Mouse (Mus musculus): ENCODE data around the gene Irf7. TPM values are rescaled to one million over a fixed set of nuclear protein-coding genes. Genes with fewer than 3 reads are reported as not detected.

Irf7 gene
- 1 to 10 TPM; 7.9 to 8.4 TPM for total RNA-seq (2021)
- long read RNA-seq, experiment 1, partial matches to known transcripts: 1 of 12 reads
- long read RNA-seq, experiment 1, other reads (novel, unspliced or antisense): 3 of 12 reads
- long read RNA-seq, experiment 2, partial matches to known transcripts: 2 of 5 reads
- long read RNA-seq, experiment 2, other reads (novel, unspliced or antisense): 1 of 5 reads

DNA sequence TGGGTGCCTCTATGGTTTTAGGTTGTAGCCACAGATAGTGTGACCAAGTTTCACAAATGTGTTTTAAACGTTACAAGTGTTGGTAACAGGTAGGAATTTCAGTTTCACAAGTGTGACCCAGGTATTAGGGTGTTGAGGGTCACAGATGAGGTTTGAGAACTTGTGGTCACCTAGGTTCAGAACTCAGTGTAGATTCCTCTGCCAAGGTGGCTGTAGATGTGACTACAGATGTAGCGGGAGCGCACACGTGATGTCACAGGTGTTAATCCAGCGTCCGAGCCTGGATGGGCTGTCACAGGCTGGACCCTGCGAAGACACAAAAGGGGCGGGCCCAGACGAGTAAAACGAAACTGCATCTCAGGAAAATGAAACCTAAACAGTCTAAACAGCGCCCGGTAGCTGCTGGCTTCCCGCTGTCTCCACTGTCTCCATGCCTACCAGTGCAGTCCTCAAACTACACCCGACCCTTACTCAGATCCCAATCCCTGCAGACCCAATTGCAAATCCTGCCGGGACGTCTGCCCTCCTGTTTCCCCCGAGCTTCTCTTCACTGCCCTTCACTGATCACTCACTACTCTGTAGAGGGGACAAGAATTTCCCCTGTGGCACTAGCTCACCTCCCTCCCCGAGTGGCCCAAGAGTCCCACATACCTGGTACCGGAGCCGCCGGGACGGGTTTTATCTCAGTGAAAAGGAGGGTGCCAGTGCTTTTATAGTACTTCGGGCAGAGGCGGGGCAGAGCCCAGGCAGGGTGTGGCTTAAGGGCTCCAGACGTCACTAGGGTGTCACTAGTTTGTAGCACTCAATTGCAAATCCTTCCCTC, at the start of gene Irf7:
Irf7 (minus strand) TSS at position 743 of the 823 bp plus-strand sequence.
- DNase-seq (ENCODE audit: low spot score in 2 of 2): peak; percentile 61 to 65

DNA sequence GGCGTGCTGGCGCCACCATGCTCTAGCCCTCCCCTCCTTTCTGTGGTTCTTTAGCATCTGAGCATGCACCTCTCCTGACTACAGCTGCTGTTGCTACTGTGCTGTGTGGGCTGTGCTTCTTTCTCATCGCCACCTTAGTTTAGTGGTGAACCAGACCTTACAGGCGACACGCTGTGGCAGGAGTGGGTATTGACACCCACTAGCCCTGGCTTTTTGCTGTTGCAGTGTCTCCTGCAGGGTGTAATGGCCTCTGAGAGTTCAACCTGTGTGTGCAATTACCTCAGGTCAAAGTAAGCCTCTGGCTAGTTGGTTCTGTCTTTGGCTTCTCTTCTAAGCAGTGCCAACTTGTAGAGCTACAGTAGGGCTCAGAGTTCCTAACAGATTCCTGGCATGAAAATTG, 49.7 kb upstream of the Irf7 start:
- DNase-seq (ENCODE audit: low spot score in 2 of 2): no peak

DNA sequence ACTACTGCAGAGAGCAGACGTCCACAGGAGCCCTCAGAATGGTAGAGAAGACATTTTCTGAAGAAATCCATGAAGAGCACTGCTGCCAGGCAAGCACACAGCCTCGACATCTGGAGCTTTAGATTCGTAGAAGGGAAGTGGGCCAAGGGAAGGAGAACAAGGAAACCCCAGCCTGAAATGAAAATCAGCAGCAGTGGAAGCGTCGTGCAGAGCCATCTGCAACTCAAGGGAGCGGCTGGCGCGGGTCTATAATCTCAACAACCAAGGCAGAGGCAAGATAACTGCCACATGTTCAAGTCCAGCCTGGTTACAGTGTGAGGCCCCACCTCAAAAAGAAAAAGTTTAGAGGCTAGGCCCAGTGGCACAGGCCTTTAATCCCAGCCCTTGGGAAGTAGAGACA, 48.8 kb upstream of the Irf7 start:
- DNase-seq (ENCODE audit: low spot score in 2 of 2): no peak

DNA sequence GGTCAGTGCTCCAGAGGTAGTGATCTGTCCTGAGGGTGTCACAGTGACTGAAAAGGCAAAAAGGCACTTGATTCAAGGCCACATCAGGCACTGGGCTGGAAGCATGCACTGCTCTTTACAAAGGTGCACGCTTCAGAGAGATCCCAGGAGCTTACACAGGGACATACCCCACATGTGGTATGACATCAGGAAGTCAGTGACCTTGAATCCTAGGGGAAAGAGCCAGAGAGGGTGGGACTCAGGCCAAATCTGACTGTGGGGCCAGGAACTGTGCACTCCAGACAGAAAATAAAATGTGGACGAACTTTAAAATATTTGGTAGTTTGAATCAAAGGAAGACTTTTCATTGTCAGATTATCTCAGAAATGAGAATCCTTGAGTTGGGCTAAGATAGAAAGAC, 48.1 kb upstream of the Irf7 start:
- DNase-seq (ENCODE audit: low spot score in 2 of 2): no peak

DNA sequence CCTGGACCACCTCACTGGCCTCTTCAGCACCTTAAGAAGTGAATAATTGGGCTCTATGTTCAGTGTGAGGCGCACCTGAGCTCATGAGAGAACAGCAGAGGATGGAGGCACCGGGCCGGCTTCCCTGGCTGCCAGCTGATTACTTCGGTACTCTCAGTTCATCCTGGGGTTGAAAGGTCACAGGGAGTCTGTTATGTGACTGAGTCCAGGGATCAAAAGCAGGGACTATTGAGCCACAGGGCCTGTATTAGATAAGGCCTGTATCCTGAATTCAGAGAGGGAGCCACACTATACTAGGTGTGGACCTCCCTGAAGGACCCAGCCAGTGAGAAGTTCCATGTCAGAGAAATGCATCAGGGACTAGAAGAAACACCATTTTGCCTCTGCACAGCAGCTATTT, 38.3 kb upstream of the Irf7 start:
- no peak for DNase-seq (ENCODE audit: low spot score in 2 of 2)

DNA sequence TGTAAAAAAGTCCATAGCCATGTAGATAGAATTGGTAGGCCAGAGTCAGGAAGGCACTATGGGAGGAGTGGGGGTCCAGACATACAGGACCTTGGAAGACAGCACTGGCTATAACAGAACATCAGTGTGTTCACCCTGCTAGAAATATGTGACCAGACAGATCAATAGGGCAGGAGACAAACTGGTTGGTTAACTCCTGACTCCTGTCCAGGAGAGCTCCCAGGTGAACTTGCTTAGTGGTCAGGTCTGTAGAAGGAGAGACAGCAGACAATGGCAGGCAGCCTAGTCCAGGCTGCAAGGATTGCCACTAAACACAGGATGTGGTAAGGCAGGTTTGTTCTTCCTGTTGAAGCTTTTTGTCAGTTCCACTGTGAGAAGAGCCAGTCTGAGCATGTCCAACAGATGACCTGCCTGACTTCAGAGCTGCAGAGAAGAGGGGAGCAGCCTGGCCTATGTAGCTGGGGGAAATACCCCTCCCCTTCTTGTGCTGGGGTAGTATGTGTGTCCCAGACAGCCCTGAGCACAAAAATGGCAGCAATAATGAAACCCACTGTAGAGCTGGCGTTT, 36.5 kb upstream of the Irf7 start:
- no peak for DNase-seq (ENCODE audit: low spot score in 2 of 2)

DNA sequence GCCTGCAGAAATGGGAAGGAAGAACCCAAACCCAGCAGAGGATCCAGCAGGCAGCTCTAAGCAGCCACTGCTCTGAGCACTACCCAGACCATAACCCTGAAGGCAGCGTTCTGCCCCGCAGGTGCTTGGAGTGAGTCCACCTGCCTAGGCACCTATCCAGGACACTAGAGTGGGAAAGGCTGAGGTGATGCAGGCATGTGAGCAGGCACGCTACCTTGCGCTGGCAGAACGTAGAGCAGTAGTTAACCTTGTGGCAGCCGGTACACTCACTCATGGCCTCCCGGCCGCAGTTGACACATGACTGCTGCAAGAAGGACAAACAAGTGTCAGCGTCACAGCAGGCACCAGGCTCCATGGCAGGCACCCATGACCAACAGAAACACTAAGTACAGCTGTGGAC, 35.1 kb upstream of the Irf7 start:
- DNase-seq (ENCODE audit: low spot score in 2 of 2): no peak

DNA sequence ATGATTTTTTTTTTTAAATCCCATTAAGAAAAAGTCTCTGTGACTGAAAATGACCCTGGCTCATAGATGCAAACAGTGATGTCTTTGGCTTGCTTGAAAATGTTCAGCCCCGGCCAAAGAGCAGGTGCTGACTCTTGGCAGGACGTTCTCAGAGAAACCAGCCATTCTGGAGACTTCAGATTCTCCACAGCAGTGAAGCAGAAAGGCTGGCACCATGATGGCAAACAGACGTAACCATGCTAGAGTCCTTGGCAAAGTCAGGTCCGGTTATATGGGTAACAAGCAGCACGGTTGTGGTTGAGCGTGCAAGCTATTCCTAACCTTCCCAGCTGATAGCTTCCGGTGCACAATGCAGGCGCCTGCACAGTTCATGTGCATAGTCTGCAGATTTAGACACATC, 32.9 kb upstream of the Irf7 start:
- no peak for DNase-seq (ENCODE audit: low spot score in 2 of 2)

DNA sequence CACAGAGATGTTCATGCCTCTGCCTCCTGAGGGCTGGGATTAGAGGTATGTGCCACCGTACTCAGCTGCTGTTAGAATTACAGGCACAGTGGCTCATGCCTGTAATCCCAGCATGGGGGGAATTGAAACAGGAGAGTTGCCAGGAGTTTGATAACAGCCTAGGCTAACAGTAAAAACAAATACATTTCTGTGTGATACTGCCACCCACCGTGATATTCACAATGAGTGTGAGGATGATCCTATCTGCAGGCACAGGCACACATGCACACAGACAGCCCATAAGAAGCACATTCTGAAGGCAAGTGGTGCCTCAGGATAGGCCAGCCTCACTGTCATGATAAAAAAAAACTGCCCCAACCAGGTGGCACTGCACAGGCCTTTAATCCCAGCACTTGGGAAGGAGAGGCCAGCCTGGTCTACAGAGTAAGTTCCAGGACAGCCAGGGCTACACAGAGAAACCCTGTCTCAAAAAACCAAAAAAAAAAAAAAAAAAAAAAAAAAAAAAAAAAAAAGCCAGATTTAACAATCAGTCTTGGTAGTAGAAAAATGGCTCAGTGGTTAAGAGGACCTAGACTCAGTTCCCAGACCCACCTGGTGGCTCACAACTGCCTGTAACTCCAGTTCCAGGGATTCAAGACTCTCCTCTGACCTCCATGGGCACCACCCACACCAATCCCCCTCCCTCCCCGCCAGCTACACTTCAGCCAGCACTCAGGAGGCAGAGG, 31.8 kb upstream of the Irf7 start:
- DNase-seq (ENCODE audit: low spot score in 2 of 2): no peak

DNA sequence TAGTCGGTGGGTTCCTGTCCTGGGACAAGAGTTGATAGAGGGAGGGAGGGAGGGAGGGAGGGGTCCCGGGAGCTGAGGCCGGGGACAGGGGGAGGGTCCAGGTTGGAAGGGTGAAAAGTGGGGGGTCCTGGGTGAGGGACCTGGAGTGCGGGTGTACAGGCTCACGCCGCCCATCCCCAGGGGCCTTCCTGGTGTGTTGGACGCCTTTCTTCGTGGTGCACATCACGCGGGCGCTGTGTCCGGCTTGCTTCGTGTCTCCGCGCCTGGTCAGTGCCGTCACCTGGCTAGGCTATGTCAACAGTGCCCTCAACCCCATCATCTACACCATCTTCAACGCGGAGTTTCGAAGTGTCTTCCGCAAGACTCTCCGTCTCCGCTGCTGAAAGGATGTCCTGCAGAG, 28.2 kb upstream of the Irf7 start:
- no peak for DNase-seq (ENCODE audit: low spot score in 2 of 2)

DNA sequence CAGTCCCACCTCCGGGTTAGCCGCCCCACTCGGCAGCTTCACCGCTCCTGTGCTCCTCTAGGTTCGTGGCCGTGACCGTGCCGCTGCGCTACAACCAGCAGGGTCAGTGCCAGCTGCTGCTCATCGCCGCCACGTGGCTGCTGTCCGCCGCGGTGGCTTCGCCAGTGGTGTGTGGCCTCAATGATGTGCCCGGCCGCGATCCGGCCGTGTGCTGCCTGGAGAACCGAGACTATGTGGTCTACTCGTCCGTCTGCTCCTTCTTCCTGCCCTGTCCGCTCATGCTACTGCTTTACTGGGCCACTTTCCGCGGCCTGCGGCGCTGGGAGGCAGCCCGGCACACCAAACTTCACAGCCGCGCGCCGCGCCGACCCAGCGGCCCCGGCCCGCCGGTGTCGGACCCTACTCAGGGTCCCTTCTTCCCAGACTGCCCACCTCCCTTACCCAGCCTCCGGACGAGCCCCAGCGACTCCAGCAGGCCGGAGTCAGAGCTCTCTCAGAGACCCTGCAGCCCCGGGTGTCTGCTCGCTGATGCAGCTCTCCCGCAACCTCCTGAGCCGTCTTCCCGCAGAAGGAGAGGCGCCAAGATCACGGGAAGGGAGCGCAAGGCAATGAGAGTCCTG, 27.7 kb upstream of the Irf7 start:
- DNase-seq (ENCODE audit: low spot score in 2 of 2): peak in 1 of 2 experiments; percentile 42

DNA sequence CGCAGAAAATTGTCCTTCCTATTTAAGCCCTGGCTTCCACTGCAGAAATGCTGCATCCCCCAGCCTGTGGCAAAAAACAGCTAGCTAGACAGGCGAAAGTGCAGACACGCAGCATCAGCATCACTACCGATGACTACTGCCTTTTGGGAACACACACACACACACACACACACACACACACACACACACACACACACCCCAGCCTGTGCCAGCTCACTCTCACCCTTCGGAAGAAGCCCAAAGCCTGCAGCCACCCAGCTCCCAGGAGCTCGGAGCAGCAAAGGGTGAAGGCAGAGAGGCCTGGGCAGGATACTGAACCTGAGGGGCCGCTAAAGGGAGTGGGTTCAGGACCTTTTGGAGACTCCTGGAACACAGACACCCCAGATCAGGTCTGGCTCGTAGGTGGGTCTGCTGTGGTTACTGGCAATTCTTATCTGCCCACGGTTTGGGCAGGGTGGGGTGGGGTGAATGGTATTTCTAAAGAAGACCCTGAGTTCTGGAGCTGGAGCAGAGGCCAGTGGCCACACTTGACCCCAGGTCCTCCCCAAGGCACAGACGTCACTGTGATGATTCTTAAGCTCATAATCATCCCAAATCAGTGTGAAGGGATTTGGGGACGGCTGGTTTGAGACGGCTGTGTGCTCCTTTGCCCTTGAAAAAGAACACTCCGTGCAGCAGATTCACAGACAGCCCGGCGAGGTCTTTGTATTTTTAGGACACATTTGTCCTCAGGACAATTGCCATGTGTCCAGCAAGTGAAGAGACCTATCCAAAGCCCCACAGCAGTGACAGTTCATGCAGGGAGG, 26.5 kb upstream of the Irf7 start:
- no peak for DNase-seq (ENCODE audit: low spot score in 2 of 2)

DNA sequence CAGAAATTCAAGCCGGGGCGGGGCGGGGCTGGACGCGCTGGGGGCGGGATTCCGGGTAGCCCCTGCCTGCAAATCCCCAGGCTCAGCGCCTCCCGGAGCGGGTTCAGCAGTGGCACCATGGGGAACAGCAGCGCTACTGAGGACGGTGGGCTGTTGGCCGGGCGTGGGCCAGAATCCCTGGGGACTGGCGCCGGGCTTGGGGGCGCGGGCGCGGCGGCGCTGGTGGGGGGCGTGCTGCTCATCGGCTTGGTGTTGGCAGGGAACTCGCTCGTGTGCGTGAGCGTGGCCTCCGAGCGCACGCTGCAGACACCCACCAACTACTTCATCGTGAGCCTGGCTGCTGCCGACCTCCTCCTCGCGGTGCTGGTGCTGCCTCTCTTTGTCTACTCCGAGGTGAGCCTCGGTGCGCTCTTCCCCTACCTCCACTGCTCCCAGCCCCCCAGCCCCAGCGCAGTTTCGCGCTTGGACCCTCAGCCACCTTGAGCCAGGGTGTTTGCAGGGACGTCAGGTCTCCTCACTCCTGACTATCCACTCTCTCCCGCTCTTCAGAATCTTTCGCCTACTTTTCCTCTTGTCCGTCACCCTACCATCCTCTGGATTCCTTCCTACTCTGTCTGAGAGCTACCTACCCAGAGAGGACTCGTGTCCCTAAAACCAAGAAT, 25.8 kb upstream of the Irf7 start, which contains the start of gene Drd4:
Drd4 (plus strand) TSS at position 86 of the 662 bp plus-strand sequence.
- DNase-seq (ENCODE audit: low spot score in 2 of 2): no peak

DNA sequence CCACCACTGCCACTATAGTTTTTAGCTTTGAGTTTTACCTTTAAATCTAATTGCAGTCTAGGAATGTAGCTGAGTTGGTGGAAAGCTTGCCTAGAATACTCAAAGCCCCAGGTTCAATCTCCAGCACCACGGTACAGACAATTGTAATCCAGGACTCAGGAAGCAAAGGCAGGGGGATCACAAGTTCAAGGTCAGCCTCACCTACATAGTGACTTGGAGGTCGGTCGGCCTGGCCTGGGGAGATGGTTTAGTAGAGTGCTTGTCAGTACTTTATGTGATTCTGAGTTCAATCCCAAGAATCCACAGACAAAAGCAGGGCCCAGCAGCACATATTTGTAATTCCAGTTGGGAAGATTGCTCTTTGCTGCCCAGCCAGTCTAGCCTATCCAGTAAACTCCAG, 21.8 kb upstream of the Irf7 start:
- DNase-seq (ENCODE audit: low spot score in 2 of 2): no peak

DNA sequence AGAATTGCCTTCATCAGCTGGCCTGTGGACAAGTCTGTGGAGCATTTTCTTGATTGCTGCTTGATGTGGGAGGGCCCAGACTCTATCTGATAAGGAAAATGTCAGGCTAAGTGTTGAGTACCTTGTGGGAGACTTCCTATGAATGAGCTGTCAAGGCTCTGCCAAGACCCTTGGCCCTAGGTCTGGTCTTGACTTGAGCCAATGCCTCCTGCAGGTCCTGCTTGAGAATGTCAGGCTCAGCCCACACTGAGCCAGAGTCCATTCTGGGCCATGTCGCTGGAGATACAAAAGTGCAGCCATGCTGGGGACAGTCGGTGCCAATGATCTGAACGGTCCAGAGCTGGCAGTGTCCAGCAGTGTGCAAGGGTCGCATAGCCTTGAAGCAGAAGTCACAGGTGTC, 16.5 kb upstream of the Irf7 start:
- no peak for DNase-seq (ENCODE audit: low spot score in 2 of 2)

DNA sequence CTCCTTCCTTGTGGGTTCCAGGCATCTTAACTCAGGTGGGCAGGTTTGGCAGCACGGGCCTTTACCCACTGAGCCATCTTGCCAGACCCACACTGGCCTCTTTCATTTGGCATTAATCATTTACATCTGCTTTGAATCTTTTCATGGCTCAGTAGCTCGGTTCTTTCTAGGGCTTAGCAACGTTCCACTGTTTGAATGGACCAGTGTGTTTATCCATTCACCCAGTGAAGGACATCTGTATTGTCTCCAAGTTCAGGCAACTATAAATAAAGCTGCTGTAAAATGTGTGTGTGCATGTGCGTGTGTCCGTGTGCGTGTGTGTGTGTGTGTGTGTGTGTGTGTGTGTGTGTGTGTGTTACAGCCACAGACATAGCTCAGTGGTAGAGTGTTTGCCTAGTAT, 15.2 kb upstream of the Irf7 start:
- DNase-seq (ENCODE audit: low spot score in 2 of 2): no peak

DNA sequence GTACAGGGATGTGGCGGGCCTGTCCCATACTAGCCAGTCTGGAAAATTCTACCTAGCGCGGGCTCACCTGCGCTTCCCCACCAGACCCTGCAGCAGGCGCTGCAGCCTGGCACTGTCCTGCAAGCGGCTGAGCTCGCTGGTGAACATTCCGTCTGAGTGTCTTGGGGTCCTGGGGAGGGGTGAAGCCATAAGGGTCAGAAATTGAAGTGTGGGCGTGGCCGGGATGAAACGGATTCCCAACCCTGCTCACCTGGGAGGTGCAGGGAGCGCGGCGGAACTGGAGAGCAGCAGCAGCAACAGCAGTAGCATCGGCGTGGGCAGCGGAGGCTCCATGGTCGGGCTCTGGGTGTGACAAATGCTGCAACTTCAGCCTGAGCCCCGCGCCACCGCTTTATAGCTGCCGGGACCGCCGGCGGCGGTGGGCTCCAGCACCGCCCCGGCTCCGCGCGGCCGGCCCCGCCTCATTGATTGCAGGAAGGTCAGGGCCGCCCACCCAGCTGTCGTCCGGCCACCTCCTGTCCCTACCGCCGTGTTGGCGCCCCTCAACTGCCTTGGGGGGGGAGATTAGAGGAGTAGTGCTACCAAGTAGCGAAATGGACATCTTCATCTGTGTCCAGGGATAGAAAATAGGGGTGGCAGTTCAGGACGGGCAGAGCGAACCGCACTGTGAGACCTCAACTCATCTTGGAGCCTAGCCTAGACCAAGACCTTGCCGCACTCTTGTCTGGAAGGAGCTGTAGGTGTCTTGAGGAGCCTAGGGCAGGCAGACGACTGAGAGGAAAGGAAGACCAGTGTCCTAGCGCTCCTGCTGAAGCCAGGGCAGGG, 12.7 kb upstream of the Irf7 start, which contains the start of gene Sct:
Sct (minus strand) TSS at position 368 of the 825 bp plus-strand sequence.
- DNase-seq (ENCODE audit: low spot score in 2 of 2): no peak

DNA sequence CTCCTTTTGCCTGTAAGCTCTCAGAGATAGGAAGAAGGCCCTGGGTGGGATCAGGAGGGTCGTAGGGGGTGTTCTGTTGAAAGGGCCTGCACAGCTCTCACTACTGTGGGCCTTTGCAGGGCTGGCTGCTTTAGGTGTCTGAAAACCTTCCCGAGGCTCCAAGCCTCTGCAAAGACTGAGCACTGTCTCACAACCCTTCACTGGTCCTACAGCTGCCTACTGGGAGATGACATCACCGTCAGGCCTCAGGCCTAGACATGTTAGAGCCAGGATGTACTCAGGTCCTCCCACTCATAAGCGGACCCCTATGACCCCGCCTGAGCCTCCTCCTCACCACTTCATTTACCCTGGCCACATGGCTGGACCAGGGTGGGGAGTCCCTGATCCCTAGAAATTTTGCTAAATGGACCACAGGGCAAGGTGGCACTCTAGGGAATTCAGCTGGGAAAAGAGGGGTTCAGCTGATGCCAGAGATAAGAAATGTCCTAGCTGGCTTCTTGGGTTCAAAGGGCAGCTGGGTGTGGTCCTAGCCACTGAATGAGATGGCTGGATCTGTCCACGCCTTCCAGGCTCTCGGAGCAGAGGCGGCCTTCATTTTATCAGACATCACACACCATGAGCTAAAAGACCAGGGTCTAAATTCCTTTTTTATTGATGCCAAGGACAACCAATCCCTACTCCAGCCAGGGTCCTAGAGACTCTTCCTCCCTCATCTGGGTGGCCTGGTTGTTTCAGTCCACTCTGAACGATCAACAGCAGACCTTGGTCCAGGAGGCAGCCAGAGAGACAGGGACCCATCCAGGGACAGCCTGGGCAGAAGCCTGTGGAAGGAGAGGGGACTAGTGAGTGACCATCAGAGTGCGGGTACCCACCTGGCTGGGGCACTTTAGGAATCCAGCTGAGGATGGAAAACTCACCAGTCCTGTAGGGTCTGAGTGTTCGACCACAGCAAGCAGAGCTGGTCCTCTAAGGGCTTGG, 11.7 kb upstream of the Irf7 start:
- no peak for DNase-seq (ENCODE audit: low spot score in 2 of 2)

Measured in adrenal gland, adult 18-20 months (tissue).